Mouse (Mus musculus): Measurements from ENCODE around the gene Ccndbp1. TPM values are rescaled to one million over a fixed set of nuclear protein-coding genes. Genes with fewer than 3 reads are reported as not detected.
"Not testable (repeated sequence)": the region's sequence is repeated elsewhere in the genome, so short reads cannot be mapped to it uniquely, and the experiment has no call there.

The Ccndbp1 gene
- polyA plus RNA-seq, 1 experiment from 2014 or later = 42.6 TPM

- H3K4me1 ChIP-seq (replicated peaks; ENCODE audit: control insufficient read depth, insufficient read depth, low read length) = peaks cover 9% of the 10 kb centered on the region
- DNase-seq (ENCODE audit: low spot score) = no peak
- no peaks in the 10 kb centered on the region for H3K27me3 ChIP-seq (replicated peaks; ENCODE audit: control insufficient read depth, insufficient read depth, low read length)
- no peaks in the 10 kb centered on the region for H3K36me3 ChIP-seq (ENCODE audit: control insufficient read depth, insufficient read depth, low read length)
- H3K4me3 ChIP-seq (ENCODE audit: low read depth, low read length) = no peak overlapping the region
- WGBS = 76% methylated on average over 4 of the region's 4 CpGs
- no peaks in the 10 kb centered on the region for H3K9me3 ChIP-seq (ENCODE audit: control insufficient read depth, low read length)
- H3K4me2 ChIP-seq = no peak overlapping the region
- no peak overlapping the region for H3K9ac ChIP-seq (ENCODE audit: low read depth, low read length)
- no peak for ATAC-seq (replicated peaks; ENCODE audit: low FRiP score)
- no peak overlapping the region for H3K27ac ChIP-seq (ENCODE audit: low read depth, low read length)
These were observed 36.4 kb upstream of the Ccndbp1 start for GRCm38 (mm10) chr2:120971766-120972165.

DNA sequence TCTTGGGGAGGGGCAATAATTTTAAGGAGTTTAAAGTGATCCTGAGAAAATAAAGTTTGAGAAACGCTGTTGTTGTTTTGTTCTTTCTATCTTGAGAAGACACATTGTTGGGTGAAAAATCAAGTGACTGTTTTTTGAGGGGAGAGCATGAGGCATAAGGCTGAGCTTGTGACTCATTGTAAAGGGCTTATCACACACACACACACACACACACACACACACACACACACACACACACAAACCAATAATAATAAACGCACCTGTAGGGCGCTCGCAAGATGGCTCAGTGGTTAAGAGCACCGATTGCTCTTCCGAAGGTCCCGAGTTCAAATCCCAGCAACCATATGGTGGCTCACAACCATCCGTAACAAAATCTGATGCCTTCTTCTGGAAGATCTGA, 35.9 kb upstream of the Ccndbp1 start:
- ATAC-seq (replicated peaks; ENCODE audit: low FRiP score) = not testable (repeated sequence)

GRCm38 (mm10) chr2:120972964-120973363, 35.2 kb upstream of the Ccndbp1 start:
- peak overlapping the region; percentile 67 for H3K4me2 ChIP-seq
- no peak for DNase-seq (ENCODE audit: low spot score)
- peak overlapping the region; percentile 26 for H3K4me3 ChIP-seq (ENCODE audit: low read depth, low read length)
- H3K9me3 ChIP-seq (ENCODE audit: control insufficient read depth, low read length) = no peaks in the 10 kb centered on the region
- no peak overlapping the region for H3K27ac ChIP-seq (ENCODE audit: low read depth, low read length)
- 11% methylated on average over 5 of the region's 5 CpGs for WGBS
- ATAC-seq (replicated peaks; ENCODE audit: low FRiP score) = 0 out of 2 replicates have a peak, but pooled peaks have one; percentile 15
- H3K9ac ChIP-seq (ENCODE audit: low read depth, low read length) = no peak overlapping the region; the same call in 1 of the 2 replicates
- no peaks in the 10 kb centered on the region for H3K36me3 ChIP-seq (ENCODE audit: control insufficient read depth, insufficient read depth, low read length)
- peaks cover 9% of the 10 kb centered on the region for H3K4me1 ChIP-seq (replicated peaks; ENCODE audit: control insufficient read depth, insufficient read depth, low read length)
- H3K27me3 ChIP-seq (replicated peaks; ENCODE audit: control insufficient read depth, insufficient read depth, low read length) = no peaks in the 10 kb centered on the region

More for the DNA sequence above, 35.9 kb upstream of the Ccndbp1 start:
- H3K9me3 ChIP-seq (ENCODE audit: control insufficient read depth, low read length); H3K36me3 ChIP-seq (ENCODE audit: control insufficient read depth, insufficient read depth, low read length); H3K4me3 ChIP-seq (ENCODE audit: low read depth, low read length); H3K27me3 ChIP-seq (replicated peaks; ENCODE audit: control insufficient read depth, insufficient read depth, low read length); H3K27ac ChIP-seq (ENCODE audit: low read depth, low read length); H3K4me2 ChIP-seq; DNase-seq (ENCODE audit: low spot score); H3K4me1 ChIP-seq (replicated peaks; ENCODE audit: control insufficient read depth, insufficient read depth, low read length); H3K9ac ChIP-seq (ENCODE audit: low read depth, low read length): not testable (repeated sequence)
- 88% methylated on average over 8 of the region's 8 CpGs for WGBS

- Histone ChIP-seq H3K36me3 (ENCODE audit: control insufficient read depth, insufficient read depth, low read length) (no peaks in the 10 kb centered on the region), H3K9me3 (ENCODE audit: control insufficient read depth, low read length) (no peaks in the 10 kb centered on the region), H3K9ac (ENCODE audit: low read depth, low read length) (no peak overlapping the region), H3K4me1 (replicated peaks; ENCODE audit: control insufficient read depth, insufficient read depth, low read length) (peaks cover 4% of the 10 kb centered on the region), H3K4me2 (peak overlapping the region; percentile 88), H3K27ac (ENCODE audit: low read depth, low read length) (no peak overlapping the region), H3K4me3 (ENCODE audit: low read depth, low read length) (peak overlapping the region; percentile 19; the same call in 1 of the 2 replicates), H3K27me3 (replicated peaks; ENCODE audit: control insufficient read depth, insufficient read depth, low read length) (no peaks in the 10 kb centered on the region)
- DNase-seq (ENCODE audit: low spot score) = no peak
- 49% methylated on average over 4 of the region's 4 CpGs for WGBS
- ATAC-seq (replicated peaks; ENCODE audit: low FRiP score) = no peak
These were observed 31.9 kb upstream of the Ccndbp1 start for GRCm38 (mm10) chr2:120976308-120976707.

DNA sequence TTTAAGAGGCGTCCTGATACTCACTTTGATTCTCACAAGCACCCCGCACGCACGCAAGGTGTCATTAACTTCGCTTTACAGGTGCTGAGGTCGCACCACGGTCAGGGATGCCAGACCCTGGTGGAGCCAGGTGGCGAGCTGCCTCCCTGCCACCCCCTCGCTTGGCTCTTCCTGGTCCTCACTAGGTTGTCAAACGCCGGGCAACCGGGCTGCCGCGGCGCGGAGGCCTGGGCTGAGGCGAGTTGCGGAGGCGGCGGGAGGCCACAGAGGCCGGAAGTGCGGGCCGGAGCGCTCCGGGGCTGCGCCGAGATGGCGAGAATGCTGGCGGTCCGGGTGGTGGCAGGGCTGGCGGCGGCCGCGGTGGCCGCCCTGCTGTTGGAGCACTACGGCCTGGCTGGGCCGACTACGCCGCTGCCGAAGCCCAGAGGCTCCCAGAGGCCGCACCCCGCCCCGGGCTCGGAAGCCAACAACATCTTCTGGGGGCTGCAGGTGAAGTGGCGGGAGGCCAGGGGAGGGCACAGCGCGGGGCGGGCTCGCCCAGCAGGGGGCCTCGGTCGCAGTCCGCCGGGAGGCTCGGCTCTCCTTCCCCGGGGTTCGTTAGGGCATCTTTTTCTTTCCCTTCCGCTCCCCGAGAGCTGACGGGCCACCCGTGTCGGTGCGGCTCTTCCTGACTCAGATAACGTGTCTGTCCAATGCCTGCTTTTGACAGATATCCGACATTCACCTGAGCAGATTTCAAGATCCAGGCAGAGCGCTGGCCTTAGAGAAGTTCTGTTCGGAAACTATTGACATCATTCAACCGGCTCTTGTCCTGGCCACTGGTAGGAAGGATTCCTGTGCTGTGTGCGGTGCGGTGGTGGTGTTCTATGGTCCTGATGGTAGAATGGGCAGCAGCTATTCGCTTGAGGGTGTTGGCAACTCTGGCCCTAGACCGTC, 30.9 kb upstream of the Ccndbp1 start, which contains the start of gene Tmem62:
Gene Tmem62 (plus strand): TSS at position 28 of the 936 bp plus-strand sequence.
- WGBS = 2% methylated on average over 71 of the region's 71 CpGs
- peak; percentile 77 for ATAC-seq (replicated peaks; ENCODE audit: low FRiP score)
- DNase-seq (ENCODE audit: low spot score) = peak; percentile 81
- H3K4me3 ChIP-seq (ENCODE audit: low read depth, low read length) = peak within 1 kb of the TSS; percentile 83
- H3K4me1 ChIP-seq (replicated peaks; ENCODE audit: control insufficient read depth, insufficient read depth, low read length) = peaks cover 4% of the 10 kb centered on the region
- peak within 1 kb of the TSS; percentile 92 for H3K27ac ChIP-seq (ENCODE audit: low read depth, low read length)
- no peaks in the 10 kb centered on the region for H3K27me3 ChIP-seq (replicated peaks; ENCODE audit: control insufficient read depth, insufficient read depth, low read length)
- no peaks in the 10 kb centered on the region for H3K9me3 ChIP-seq (ENCODE audit: control insufficient read depth, low read length)
- H3K4me2 ChIP-seq = peak within 1 kb of the TSS; percentile 88
- H3K36me3 ChIP-seq (ENCODE audit: control insufficient read depth, insufficient read depth, low read length) = no peaks in the 10 kb centered on the region
- peak within 1 kb of the TSS; percentile 84 for H3K9ac ChIP-seq (ENCODE audit: low read depth, low read length)

- H3K27me3 ChIP-seq (replicated peaks; ENCODE audit: control insufficient read depth, insufficient read depth, low read length) = no peaks in the 10 kb centered on the region
- H3K4me3 ChIP-seq (ENCODE audit: low read depth, low read length) = peak overlapping the region; percentile 83; the same call in 1 of the 2 replicates
- DNase-seq (ENCODE audit: low spot score) = no peak
- no peak overlapping the region; the same call in 1 of the 2 replicates for H3K9ac ChIP-seq (ENCODE audit: low read depth, low read length)
- H3K9me3 ChIP-seq (ENCODE audit: control insufficient read depth, low read length) = no peaks in the 10 kb centered on the region
- peak overlapping the region; percentile 92 for H3K27ac ChIP-seq (ENCODE audit: low read depth, low read length)
- WGBS = 82% methylated on average over 8 of the region's 8 CpGs
- no peaks in the 10 kb centered on the region for H3K36me3 ChIP-seq (ENCODE audit: control insufficient read depth, insufficient read depth, low read length)
- peak overlapping the region; percentile 88 for H3K4me2 ChIP-seq
- no peak for ATAC-seq (replicated peaks; ENCODE audit: low FRiP score)
- peaks cover under 1% of the 10 kb centered on the region for H3K4me1 ChIP-seq (replicated peaks; ENCODE audit: control insufficient read depth, insufficient read depth, low read length)
These were observed 30.1 kb upstream of the Ccndbp1 start for GRCm38 (mm10) chr2:120977926-120978692.

GRCm38 (mm10) chr2:120978693-120979037, 29.5 kb upstream of the Ccndbp1 start:
- 69% methylated on average over 2 of the region's 2 CpGs for WGBS
- ATAC-seq (replicated peaks; ENCODE audit: low FRiP score) = no peak
- no peaks in the 10 kb centered on the region for H3K9me3 ChIP-seq (ENCODE audit: control insufficient read depth, low read length)
- H3K27ac ChIP-seq (ENCODE audit: low read depth, low read length) = no peak overlapping the region
- no peak overlapping the region for H3K9ac ChIP-seq (ENCODE audit: low read depth, low read length)
- H3K4me2 ChIP-seq = no peak overlapping the region
- DNase-seq (ENCODE audit: low spot score) = no peak
- no peak overlapping the region for H3K4me3 ChIP-seq (ENCODE audit: low read depth, low read length)
- H3K36me3 ChIP-seq (ENCODE audit: control insufficient read depth, insufficient read depth, low read length) = no peaks in the 10 kb centered on the region
- no peaks in the 10 kb centered on the region for H3K27me3 ChIP-seq (replicated peaks; ENCODE audit: control insufficient read depth, insufficient read depth, low read length)
- H3K4me1 ChIP-seq (replicated peaks; ENCODE audit: control insufficient read depth, insufficient read depth, low read length) = no peaks in the 10 kb centered on the region

GRCm38 (mm10) chr2:120979819-120980218, 28.4 kb upstream of the Ccndbp1 start:
- Histone ChIP-seq H3K36me3 (ENCODE audit: control insufficient read depth, insufficient read depth, low read length) (no peaks in the 10 kb centered on the region), H3K9ac (ENCODE audit: low read depth, low read length) (no peak overlapping the region)
- DNase-seq (ENCODE audit: low spot score) = no peak

More at GRCm38 (mm10) chr2:120979819-120980218, 28.4 kb upstream of the Ccndbp1 start:
- no peak overlapping the region for H3K4me3 ChIP-seq (ENCODE audit: low read depth, low read length)
- no peak overlapping the region for H3K27ac ChIP-seq (ENCODE audit: low read depth, low read length)
- no peak for ATAC-seq (replicated peaks; ENCODE audit: low FRiP score)
- H3K4me2 ChIP-seq = no peak overlapping the region
- no peaks in the 10 kb centered on the region for H3K4me1 ChIP-seq (replicated peaks; ENCODE audit: control insufficient read depth, insufficient read depth, low read length)
- no peaks in the 10 kb centered on the region for H3K27me3 ChIP-seq (replicated peaks; ENCODE audit: control insufficient read depth, insufficient read depth, low read length)
- 90% methylated on average over 1 of the region's 1 CpGs for WGBS
- H3K9me3 ChIP-seq (ENCODE audit: control insufficient read depth, low read length) = no peaks in the 10 kb centered on the region

All from liver, embryonic 11.5 days (tissue).